Mouse (Mus musculus): Measurements from ENCODE around the gene Trim75.
A peak's percentile ranks its signal among the peaks of the same experiment; 100 is the strongest.

The Trim75 gene

GRCm38 (mm10) chr8:64944831-64945230, 42.8 kb downstream of the Trim75 start:
- peak; percentile 29 for DNase-seq (ENCODE audit: low spot score)

GRCm38 (mm10) chr8:64942946-64943345, 44.7 kb downstream of the Trim75 start:
- no peak for DNase-seq (ENCODE audit: low spot score)

- DNase-seq (ENCODE audit: low spot score), result peak; percentile 90
Measured at GRCm38 (mm10) chr8:64941495-64941894, 46.1 kb downstream of the Trim75 start.

GRCm38 (mm10) chr8:64941019-64941418, 46.6 kb downstream of the Trim75 start:
- DNase-seq (ENCODE audit: low spot score), result no peak

GRCm38 (mm10) chr8:64934997-64935396, 52.6 kb downstream of the Trim75 start:
- DNase-seq (ENCODE audit: low spot score), result no peak

Data from embryo, embryonic 10.5 days (tissue).